Mouse (Mus musculus): ENCODE results near the gene Fuom. TPM values are rescaled to one million over a fixed set of nuclear protein-coding genes. Genes with fewer than 3 reads are reported as not detected.

Fuom gene
- polyA plus RNA-seq, 1 experiment = 27.3 TPM

DNA sequence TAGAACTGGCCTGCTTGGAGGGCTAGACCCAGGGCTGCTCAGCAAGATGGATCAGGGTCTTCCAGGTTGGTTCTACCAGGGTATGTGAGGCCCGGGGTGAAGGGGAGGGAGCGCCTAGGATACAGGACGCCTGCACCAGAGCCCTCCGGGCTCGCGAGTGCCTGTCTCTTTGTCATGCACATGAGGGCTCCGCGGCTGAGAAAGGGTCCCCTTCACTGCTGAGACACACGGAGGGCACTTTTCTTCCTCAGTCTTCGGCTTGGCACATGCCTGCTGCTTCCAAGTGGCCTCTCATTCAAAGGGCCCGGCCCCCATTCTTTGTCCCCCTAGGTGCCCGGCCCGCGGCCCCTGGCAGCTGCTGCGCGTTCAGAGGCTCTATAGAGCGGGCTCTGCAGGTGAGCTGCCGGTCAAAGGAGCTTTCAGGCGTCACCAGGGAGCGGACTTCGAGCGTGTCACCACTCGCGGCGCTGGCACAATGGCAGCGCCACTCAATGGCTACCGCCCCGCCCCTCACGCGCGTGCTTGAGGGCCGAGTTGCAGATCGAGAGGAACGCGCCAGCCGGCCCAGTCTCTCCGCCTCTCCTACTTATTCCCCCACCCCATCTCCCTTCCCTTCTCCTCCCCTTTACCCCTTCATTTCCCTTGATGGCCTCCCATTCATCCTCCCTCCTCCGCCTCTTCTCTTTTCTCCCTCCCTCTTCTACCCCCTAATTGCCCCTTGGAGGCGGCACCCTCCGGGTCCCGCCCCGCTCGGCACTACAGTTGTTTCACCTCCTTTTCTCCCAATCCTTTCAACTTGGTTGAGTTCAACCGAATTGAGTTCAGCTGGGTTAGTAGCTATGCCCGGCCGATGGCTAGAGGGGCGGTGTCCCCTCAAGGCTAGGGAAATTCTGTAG is 41.1 kb downstream of the Fuom start:
- no peak for TF ChIP-seq POLR2A (IDR thresholded peaks at IDR 0.05; ENCODE audit: borderline replicate concordance, extremely low read depth, low read depth, low read length)
- no peak for TF ChIP-seq CTCF (IDR thresholded peaks at IDR 0.05; ENCODE audit: insufficient read depth, low read length)
- Histone ChIP-seq H3K4me1 (ENCODE audit: control insufficient read depth, insufficient read depth, low read length) (no peaks in the 10 kb centered on the region), H3K4me3 (replicated peaks; ENCODE audit: extremely low read depth, low read depth, low read length) (no peak overlapping the region)
- peak; percentile 32 for DNase-seq
- WGBS = 3% methylated on average over 47 of the region's 47 CpGs

DNA sequence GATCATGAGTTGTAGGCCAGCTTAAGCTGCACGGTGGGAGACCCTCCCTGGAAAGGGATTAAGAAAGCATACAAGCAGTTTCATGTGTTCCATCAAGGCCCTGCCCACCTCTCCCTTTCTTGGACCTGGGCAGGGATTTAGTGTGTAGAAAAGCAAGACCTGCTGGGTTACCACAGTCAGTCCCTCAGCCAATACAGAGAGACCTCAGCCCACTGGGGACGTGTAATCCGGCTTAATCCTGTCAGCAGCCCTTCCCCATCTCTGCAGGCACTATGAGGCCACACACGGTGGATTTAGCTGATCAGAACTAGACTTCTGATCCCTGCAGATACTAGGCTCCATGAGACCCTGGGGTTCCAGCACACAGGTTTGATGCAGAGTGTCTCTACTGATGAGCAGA is 42.6 kb downstream of the Fuom start:
- DNase-seq = no peak
- H3K4me3 ChIP-seq (replicated peaks; ENCODE audit: extremely low read depth, low read depth, low read length) = no peak overlapping the region
- WGBS = 60% methylated on average over 4 of the region's 4 CpGs

DNA sequence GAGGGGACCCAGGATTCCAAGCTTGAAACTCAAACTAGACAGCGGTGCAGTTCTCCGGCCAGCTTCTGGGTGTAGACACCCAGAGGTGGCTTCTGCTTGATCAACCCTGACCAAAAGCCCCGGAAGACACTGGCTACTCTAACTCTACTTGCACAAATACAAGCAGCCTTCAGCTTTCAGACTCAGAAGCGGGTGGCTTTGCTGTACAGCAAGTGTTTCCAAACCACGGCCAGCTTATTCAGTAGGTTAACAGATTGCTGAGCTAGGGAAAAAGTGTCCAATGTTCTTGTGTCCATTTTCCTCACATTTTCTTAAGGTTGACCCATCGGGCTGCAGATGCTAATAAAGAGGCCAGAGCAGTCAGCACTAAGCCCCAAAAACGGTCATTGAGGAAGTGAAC is 43.7 kb downstream of the Fuom start:
- 30% methylated on average over 7 of the region's 7 CpGs for WGBS
- no peak for DNase-seq

More for the DNA sequence above, 42.6 kb downstream of the Fuom start:
- TF ChIP-seq POLR2A (IDR thresholded peaks at IDR 0.05; ENCODE audit: borderline replicate concordance, extremely low read depth, low read depth, low read length) = no peak
- no peaks in the 10 kb centered on the region for H3K4me1 ChIP-seq (ENCODE audit: control insufficient read depth, insufficient read depth, low read length)

DNA sequence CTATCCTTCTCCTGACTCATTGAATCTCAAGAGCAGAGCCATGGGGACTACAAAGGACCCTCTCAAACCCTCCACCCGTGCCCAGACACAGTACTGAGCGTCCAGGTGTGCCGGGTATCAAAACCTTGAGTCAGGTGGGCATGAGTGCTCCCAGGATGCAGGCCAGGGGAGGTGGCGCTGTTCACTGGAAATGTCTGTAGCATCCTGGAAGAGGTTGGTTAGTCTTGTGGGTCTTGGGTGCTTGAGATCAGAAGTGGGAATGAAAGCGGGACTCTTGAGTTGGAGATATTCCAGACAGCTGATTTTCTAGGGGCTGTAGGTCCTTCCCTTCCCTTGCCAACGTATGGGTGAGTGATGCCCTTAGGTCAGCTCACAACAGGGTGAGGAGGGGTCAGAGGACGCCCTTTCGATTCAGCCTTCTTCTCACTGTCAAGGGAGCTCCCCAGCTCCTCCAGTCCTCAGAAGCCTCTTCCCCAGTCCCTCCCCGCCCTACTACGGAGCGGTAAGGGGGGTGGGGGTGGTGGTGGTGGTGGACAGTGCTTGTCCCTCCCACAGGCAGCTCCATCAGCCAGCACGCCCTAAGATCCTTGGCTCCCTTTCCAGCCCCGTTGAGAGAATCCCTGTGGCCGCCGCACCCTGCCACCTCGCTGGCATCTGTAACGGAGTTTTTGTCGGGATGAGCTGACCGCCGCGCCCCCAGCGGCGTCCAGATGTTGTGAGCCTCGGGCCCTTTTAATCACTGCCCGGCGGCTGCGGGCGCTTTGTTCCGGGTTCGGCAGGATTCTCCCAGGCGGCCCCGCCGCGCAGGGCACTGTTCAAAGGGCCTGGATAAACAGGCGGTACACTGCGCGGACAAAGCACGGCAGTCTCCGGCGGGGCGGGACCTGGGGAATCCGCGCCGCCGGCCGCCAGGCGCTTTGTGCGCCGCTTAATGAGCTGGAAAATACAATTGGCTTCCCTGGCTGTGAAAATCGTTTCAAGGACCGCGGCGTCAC is 44.5 kb downstream of the Fuom start:
- no peak overlapping the region for H3K4me3 ChIP-seq (replicated peaks; ENCODE audit: extremely low read depth, low read depth, low read length)
- no peak for TF ChIP-seq POLR2A (IDR thresholded peaks at IDR 0.05; ENCODE audit: borderline replicate concordance, extremely low read depth, low read depth, low read length)
- no peak for TF ChIP-seq CTCF (IDR thresholded peaks at IDR 0.05; ENCODE audit: insufficient read depth, low read length)
- DNase-seq = no peak

More for the DNA sequence above, 43.7 kb downstream of the Fuom start:
- no peak overlapping the region for H3K4me3 ChIP-seq (replicated peaks; ENCODE audit: extremely low read depth, low read depth, low read length)
- no peaks in the 10 kb centered on the region for H3K4me1 ChIP-seq (ENCODE audit: control insufficient read depth, insufficient read depth, low read length)
- TF ChIP-seq POLR2A (IDR thresholded peaks at IDR 0.05; ENCODE audit: borderline replicate concordance, extremely low read depth, low read depth, low read length) (no peak), CTCF (IDR thresholded peaks at IDR 0.05; ENCODE audit: insufficient read depth, low read length) (no peak)

DNA sequence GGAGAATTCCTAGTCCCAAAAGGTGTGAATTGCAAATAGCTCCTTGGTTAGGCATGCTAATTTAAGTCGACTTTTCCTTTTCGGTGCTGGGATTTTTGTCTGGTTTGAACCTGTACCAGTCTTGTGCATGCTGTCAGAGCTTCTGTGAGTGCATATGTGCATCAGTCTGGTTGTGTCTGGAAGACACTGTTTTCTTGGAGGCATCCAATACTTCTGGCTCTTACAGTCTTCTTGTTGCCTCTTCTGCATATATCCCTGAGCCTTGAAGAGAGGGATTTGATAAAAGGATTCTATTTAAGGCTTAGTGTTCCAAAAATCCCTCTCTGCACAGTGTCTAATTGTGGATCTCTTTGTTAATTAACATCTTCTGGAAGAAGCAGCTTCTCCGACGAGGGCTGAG is 48.1 kb downstream of the Fuom start:
- no peaks in the 10 kb centered on the region for H3K4me1 ChIP-seq (ENCODE audit: control insufficient read depth, insufficient read depth, low read length)
- no peak for TF ChIP-seq POLR2A (IDR thresholded peaks at IDR 0.05; ENCODE audit: borderline replicate concordance, extremely low read depth, low read depth, low read length)
- TF ChIP-seq CTCF (IDR thresholded peaks at IDR 0.05; ENCODE audit: insufficient read depth, low read length) = no peak
- 68% methylated on average over 4 of the region's 4 CpGs for WGBS
- DNase-seq = no peak
- H3K4me3 ChIP-seq (replicated peaks; ENCODE audit: extremely low read depth, low read depth, low read length) = no peak overlapping the region

More for the DNA sequence above, 44.5 kb downstream of the Fuom start:
- 4% methylated on average over 53 of the region's 53 CpGs for WGBS
- no peaks in the 10 kb centered on the region for H3K4me1 ChIP-seq (ENCODE audit: control insufficient read depth, insufficient read depth, low read length)

DNA sequence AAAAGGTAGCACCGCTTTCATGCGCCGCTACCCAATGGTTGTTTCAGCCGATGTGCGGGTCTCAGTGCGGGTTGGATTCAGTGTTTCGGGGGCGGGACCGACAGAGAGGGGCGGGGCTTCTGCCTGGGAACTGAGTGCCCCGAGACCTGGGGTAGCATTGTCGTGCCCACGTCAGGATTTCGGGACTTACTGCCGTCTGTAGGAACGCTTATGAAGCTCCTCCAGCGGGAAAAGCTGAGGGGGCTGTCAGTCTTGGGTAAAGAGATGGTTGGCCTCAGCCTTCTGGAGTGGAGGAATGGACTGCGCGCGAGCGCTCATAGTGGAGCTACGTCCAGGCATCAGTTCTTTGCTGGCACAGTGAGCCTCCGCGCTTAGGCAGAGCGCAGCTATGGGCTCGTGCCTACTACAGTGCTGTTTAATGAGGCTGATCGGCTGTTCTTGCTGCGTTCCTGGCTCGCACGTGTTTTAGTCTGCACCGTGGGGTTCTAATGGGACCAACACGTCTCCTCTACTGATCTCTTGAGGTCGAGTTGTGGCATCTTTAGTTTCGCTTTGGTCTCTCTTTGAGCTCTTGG is 53.0 kb downstream of the Fuom start:
- peak; percentile 26 for DNase-seq
- Histone ChIP-seq H3K4me1 (ENCODE audit: control insufficient read depth, insufficient read depth, low read length) (peaks cover 3% of the 10 kb centered on the region; the same call in 1 of the 2 replicates), H3K4me3 (replicated peaks; ENCODE audit: extremely low read depth, low read depth, low read length) (peak overlapping the region; percentile 51)
- WGBS = 1% methylated on average over 34 of the region's 34 CpGs
- TF ChIP-seq CTCF (IDR thresholded peaks at IDR 0.05; ENCODE audit: insufficient read depth, low read length) = no peak

DNA sequence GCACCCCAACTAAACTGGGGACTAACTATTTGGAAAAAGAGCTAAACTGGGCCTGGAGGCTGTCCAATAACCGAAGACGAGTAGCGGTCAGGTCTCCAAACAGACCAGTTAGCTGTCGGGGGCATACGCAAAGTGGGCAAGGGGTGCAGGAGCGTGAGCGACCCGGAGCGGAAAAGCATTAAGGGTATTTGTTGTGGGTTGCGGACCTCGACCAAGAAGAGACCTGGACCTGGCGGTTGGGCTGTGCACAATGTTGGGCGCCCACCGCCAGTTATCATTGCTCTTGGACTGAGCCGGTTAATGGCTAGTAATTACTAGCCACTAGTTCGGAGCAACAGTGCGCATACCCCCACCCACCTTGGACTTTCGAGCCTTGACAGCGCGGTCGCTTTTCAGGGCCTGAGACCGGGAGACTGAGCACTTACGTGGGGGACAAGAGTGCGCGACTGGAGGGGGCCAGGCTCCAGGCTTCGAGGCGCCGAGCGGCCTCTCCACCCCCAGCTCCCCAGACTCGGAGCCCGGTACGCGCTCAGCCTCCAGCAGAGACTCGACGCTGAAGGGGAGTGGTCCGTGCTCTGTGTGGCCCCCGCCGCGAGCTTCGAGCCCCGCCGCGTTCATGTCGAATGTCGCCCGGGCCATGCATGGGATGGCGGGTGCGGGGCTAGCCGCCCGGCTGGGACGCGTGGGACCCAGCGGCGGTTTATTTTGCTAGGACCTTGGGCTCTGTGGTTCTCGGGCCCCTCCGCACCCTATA is 53.7 kb downstream of the Fuom start, which contains the start of gene Msx3:
Gene Msx3, minus strand, starts transcription at position 729 of the 754 bp plus-strand sequence.
- H3K4me3 ChIP-seq (replicated peaks; ENCODE audit: extremely low read depth, low read depth, low read length) = peak within 1 kb of the TSS; percentile 51
- no peak for TF ChIP-seq POLR2A (IDR thresholded peaks at IDR 0.05; ENCODE audit: borderline replicate concordance, extremely low read depth, low read depth, low read length)
- no peak for TF ChIP-seq CTCF (IDR thresholded peaks at IDR 0.05; ENCODE audit: insufficient read depth, low read length)
- no peak for DNase-seq
- H3K4me1 ChIP-seq (ENCODE audit: control insufficient read depth, insufficient read depth, low read length) = peaks cover 3% of the 10 kb centered on the region; the same call in 1 of the 2 replicates
- 1% methylated on average over 56 of the region's 56 CpGs for WGBS

DNA sequence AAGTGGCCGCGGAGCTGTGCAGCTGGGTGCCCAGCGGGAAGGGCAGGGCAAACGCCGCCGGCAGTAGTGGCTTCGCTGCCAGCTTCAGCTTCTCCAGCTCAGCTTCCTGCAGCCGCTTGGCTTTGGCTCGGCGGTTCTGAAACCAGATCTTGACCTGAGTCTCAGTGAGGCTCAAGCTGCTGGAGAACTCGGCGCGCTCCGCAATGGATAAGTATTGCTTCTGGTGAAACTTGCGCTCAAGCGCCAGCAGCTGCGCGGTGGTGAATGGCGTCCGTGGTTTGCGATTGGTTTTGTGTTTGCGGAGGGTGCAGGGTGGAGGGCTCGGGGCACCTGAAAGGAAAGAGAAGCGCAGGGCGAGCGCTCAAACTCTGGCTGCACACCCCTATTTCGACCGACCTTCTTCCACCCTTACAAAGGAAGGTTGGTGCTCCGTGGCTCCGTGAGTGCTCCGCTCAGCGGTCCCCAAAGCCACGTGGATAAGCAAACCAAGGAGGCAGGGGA is 54.4 kb downstream of the Fuom start:
- WGBS = 1% methylated on average over 33 of the region's 33 CpGs
- no peak for TF ChIP-seq CTCF (IDR thresholded peaks at IDR 0.05; ENCODE audit: insufficient read depth, low read length)
- TF ChIP-seq POLR2A (IDR thresholded peaks at IDR 0.05; ENCODE audit: borderline replicate concordance, extremely low read depth, low read depth, low read length) = no peak
- Histone ChIP-seq H3K4me3 (replicated peaks; ENCODE audit: extremely low read depth, low read depth, low read length) (peak overlapping the region; percentile 1), H3K4me1 (ENCODE audit: control insufficient read depth, insufficient read depth, low read length) (peaks cover 3% of the 10 kb centered on the region; the same call in 1 of the 2 replicates)
- DNase-seq = no peak

Other genes with a start within 250 kb of the Fuom start
- gene Kndc1, start 207.7 kb downstream of the Fuom start, polyA plus RNA-seq (2012; rRNA removed) = 4.8 and 5.6 TPM in 2 replicates
- gene Utf1, start 158.7 kb downstream of the Fuom start, polyA plus RNA-seq (2012; rRNA removed) = 0.09 TPM in 1 of 2 replicates, not detected in the other
- gene 6430531B16Rik, start 123.7 kb downstream of the Fuom start, polyA plus RNA-seq (2012; rRNA removed) = 5.6 and 6.8 TPM in 2 replicates
- gene Adam8, start 109.9 kb downstream of the Fuom start, polyA plus RNA-seq (2012; rRNA removed) = 19.2 and 21.2 TPM in 2 replicates
- 75.7 and 85.5 TPM in 2 replicates for gene Zfp511, start 66.0 kb downstream of the Fuom start, polyA plus RNA-seq (2012; rRNA removed)
- 19.4 and 25.3 TPM in 2 replicates for gene Tubgcp2, start 65.8 kb downstream of the Fuom start, polyA plus RNA-seq (2012; rRNA removed)
- gene Msx3, start 53.4 kb downstream of the Fuom start, polyA plus RNA-seq (2012; rRNA removed) = not detected in 2 replicates
- gene Caly, start 19.9 kb downstream of the Fuom start, polyA plus RNA-seq (2012; rRNA removed) = 0.20 and 0.27 TPM in 2 replicates
- gene Prap1, start 9.0 kb downstream of the Fuom start, polyA plus RNA-seq (2012; rRNA removed) = not detected in 2 replicates
- 6.7 and 11.2 TPM in 2 replicates for gene Paox, start 13.4 kb upstream of the Fuom start, polyA plus RNA-seq (2012; rRNA removed)
- 62.4 and 71.8 TPM in 2 replicates for gene Echs1, start 14.0 kb upstream of the Fuom start, polyA plus RNA-seq (2012; rRNA removed)
- 14.7 and 18.2 TPM in 2 replicates for gene Mtg1, start 35.1 kb upstream of the Fuom start, polyA plus RNA-seq (2012; rRNA removed)
- 0.25 and 0.27 TPM in 2 replicates for gene Sprn, start 52.4 kb upstream of the Fuom start, polyA plus RNA-seq (2012; rRNA removed)
- gene Olfr522, start 62.3 kb upstream of the Fuom start, polyA plus RNA-seq (2012; rRNA removed) = not detected in 2 replicates
- gene Olfr523, start 70.8 kb upstream of the Fuom start, polyA plus RNA-seq (2012; rRNA removed) = not detected in 2 replicates
- gene Olfr524, start 103.5 kb upstream of the Fuom start, polyA plus RNA-seq (2012; rRNA removed) = not detected in 2 replicates
- 1.7 and 2.8 TPM in 2 replicates for gene Cd163l1, start 115.8 kb upstream of the Fuom start, polyA plus RNA-seq (2012; rRNA removed)
- 0.58 and 0.78 TPM in 2 replicates for gene 5830411N06Rik, start 144.8 kb upstream of the Fuom start, polyA plus RNA-seq (2012; rRNA removed)
- gene Olfr525, start 218.4 kb upstream of the Fuom start, polyA plus RNA-seq (2012; rRNA removed) = not detected in 2 replicates
- gene Olfr527, start 231.6 kb upstream of the Fuom start, polyA plus RNA-seq (2012; rRNA removed) = not detected in 2 replicates